Mouse (Mus musculus): ENCODE measurements at regions not wholly inside any gene's neighbourhood (a gene's known extent, or its start where the extent isn't known, plus 50 kb on each side); places are given as distances from the start of the nearest gene placed in this dataset.

GRCm38 (mm10) chr8:5965403-5966015 lies 860.4 kb upstream of the Slc10a2 start:
- H3K27me3 ChIP-seq = no peaks in the 10 kb centered on the region
- H3K4me2 ChIP-seq (replicated peaks) = no peak overlapping the region
- H3K4me3 ChIP-seq (replicated peaks) = no peak overlapping the region
- H3K9me3 ChIP-seq = no peaks in the 10 kb centered on the region
- ATAC-seq = peak; percentile 93
- WGBS = 57% methylated on average over 6 of the region's 6 CpGs
- peaks cover 5% of the 10 kb centered on the region; the same call in 1 of the 2 replicates for H3K4me1 ChIP-seq (replicated peaks)
- no peaks in the 10 kb centered on the region for H3K36me3 ChIP-seq
- H3K27ac ChIP-seq = no peak overlapping the region
- no peak overlapping the region for H3K9ac ChIP-seq (replicated peaks)

- H3K36me3 ChIP-seq = no peaks in the 10 kb centered on the region
- ATAC-seq = no peak
- no peak overlapping the region for H3K4me2 ChIP-seq (replicated peaks)
- H3K27me3 ChIP-seq = no peaks in the 10 kb centered on the region
- no peak overlapping the region for H3K27ac ChIP-seq
- H3K4me3 ChIP-seq (replicated peaks) = no peak overlapping the region
- WGBS = 86% methylated on average over 1 of the region's 1 CpGs
- no peaks in the 10 kb centered on the region for H3K9me3 ChIP-seq
- peaks cover 5% of the 10 kb centered on the region; the same call in 1 of the 2 replicates for H3K4me1 ChIP-seq (replicated peaks)
- no peak overlapping the region for H3K9ac ChIP-seq (replicated peaks)
Measured at GRCm38 (mm10) chr8:5964299-5964698, 859.1 kb upstream of the Slc10a2 start.

- Histone ChIP-seq H3K36me3 (no peaks in the 10 kb centered on the region), H3K9me3 (0 out of 2 replicates have a peak, but pooled peaks cover 5% of the 10 kb centered on the region), H3K4me2 (replicated peaks) (no peak overlapping the region), H3K4me1 (replicated peaks) (no peaks in the 10 kb centered on the region), H3K4me3 (replicated peaks) (no peak overlapping the region), H3K27me3 (no peaks in the 10 kb centered on the region), H3K27ac (no peak overlapping the region), H3K9ac (replicated peaks) (no peak overlapping the region)
- ATAC-seq = no peak
- 85% methylated on average over 3 of the region's 3 CpGs for WGBS
Measured at GRCm38 (mm10) chr8:5938057-5938456, 832.9 kb upstream of the Slc10a2 start.

- no peaks in the 10 kb centered on the region for H3K36me3 ChIP-seq
- no peak overlapping the region for H3K9ac ChIP-seq (replicated peaks)
- H3K27ac ChIP-seq = no peak overlapping the region
- H3K27me3 ChIP-seq = no peaks in the 10 kb centered on the region
- H3K9me3 ChIP-seq = no peaks in the 10 kb centered on the region
- ATAC-seq = no peak
- H3K4me3 ChIP-seq (replicated peaks) = no peak overlapping the region
- WGBS = 96% methylated on average over 1 of the region's 1 CpGs
- no peaks in the 10 kb centered on the region for H3K4me1 ChIP-seq (replicated peaks)
- H3K4me2 ChIP-seq (replicated peaks) = no peak overlapping the region
Measured at GRCm38 (mm10) chr8:5918136-5918535, 813.0 kb upstream of the Slc10a2 start.
